Mouse (Mus musculus) spleen, postnatal 0 days (tissue): ENCODE results near the gene Gm3336. TPM values are rescaled to one million over a fixed set of nuclear protein-coding genes. Genes with fewer than 3 reads are reported as not detected.

Experiments used
- polyA plus RNA-seq: library from polyadenylated mRNA; unstranded; fragments of >200 nt; fragmentation: Nextera tagmentation; extraction: Ambion mirVana; gene quantifications from 2 replicates; pipeline ENCODE4 v1.2.1, GENCODE M21; 2015

Gene Gm3336
- 0.16 TPM in 1 of 2 replicates, not detected in the other for polyA plus RNA-seq

DNA sequence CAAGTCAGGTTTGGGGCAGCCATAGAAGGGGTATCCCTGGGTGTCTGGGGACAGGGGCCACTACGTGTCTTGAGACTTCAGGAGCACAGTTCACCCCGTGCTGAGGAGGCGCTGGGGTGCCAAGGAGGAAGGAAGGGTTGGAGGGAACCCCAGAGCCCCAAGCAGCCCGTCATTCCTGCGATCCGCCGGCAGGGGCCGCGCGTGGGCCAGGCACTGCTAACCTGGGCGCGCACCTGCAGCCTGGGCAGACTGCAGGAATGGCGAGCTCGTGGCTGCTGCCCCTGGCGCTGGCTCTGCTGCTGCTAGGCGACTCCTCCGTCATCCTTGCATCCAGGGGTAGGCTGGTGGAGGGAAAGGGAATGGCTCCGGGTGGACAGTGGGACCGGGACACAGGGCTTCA, at the start of gene Gm3336:
TSS of gene Gm3336 (plus strand) at position 247 of the 400 bp plus-strand sequence.

DNA sequence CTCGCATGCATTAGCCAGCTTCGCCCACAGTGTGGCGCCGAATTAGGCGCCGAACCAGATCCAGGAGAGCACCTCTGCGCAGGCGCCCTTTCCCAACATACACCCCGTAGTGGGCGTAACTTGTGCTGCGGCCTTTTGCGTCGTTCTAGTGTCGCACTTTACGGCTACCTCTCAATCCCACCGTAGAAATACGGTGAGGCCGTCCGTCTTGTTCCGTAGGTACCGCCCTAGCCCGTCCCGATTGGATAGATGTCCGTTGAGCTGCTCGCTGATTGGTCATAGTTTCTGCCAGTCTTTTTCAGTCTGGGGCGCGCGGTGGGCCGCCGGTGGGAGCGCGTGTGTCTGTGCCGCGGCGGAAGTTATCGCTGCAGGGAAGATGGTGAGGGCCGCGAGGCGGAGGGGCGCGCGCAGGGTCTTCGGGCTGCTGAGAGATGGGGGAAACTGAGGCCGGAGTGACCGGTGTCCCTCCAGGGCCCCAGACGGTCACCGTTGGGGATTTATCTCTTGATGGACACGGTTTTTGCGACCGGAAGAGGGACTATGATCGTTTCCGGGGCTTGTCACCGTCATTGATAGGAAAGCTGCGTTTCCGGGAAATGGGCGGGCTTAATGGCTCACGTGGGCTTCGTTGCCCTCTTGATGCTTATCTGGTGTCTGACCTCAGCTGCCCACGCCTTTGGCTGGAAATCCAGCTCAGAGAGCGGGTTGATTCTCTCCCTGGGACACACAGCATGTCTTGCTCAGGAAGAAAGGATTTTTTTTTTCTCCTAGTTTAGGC, 45.1 kb upstream of the Gm3336 start, which contains the start of gene Lsm4:
TSS of gene Lsm4 (plus strand) at position 170 of the 778 bp plus-strand sequence.

DNA sequence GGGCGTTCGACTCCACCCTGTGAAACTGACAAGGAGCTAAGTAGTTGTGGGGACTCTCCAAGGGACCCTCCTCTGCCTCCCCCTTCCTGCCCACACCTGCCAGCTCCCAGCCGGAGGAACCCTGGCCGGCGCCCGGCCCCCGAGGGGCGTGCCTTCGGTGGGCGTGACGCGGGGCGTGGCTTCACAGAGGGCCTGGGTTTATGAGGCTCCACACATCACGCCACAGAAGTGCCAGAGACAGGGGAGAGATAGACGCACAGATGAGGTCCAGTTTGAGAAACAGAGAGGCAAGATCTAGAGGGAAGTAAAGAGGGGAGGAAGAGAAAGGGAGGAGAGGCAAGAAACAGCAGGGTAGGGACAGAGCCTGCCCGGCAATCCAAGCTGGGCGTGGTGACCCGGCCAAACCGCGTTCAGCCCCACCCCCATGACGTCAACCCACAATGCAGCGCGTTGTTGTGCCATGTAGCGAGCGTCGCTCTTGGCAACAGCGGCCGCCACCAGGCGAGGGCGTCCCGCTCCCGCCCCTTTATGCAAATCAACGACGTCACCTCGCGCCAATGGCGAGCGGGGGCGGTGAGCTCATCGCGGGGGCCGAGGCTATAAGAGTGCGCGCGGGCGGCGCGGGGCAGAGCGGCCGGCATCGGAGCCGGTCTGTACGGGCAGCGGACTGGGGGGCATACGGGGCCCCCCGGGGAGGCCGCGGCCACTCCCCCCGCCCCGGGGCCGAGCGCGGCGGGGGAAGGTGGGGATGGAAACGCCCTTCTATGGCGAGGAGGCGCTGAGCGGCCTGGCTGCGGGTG, 19.8 kb upstream of the Gm3336 start, which contains the start of gene Jund:
TSS of gene Jund (plus strand) at position 640 of the 800 bp plus-strand sequence.

DNA sequence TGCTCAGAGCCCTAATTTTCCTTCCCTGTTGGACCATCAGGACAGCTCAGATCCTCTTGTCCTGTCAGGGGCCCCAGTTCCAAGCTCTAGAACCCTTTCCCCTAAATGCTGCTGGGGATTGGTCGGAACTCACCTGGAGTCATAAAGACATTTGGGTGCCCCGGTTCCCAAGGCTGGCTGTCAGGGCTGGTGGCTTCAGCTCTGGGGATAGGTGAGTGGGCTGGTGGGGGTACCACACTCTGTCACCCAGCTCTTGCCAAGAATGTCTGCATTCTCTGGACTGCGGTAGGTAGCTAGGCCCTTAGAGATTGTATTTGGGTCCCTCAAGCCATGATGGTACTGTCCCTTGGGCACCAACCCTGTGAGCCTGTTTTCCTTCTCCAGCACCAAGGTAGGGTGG, 15.1 kb upstream of the Gm3336 start, which contains the start of gene Iqcn:
TSS of gene Iqcn (plus strand) at position 171 of the 400 bp plus-strand sequence.

DNA sequence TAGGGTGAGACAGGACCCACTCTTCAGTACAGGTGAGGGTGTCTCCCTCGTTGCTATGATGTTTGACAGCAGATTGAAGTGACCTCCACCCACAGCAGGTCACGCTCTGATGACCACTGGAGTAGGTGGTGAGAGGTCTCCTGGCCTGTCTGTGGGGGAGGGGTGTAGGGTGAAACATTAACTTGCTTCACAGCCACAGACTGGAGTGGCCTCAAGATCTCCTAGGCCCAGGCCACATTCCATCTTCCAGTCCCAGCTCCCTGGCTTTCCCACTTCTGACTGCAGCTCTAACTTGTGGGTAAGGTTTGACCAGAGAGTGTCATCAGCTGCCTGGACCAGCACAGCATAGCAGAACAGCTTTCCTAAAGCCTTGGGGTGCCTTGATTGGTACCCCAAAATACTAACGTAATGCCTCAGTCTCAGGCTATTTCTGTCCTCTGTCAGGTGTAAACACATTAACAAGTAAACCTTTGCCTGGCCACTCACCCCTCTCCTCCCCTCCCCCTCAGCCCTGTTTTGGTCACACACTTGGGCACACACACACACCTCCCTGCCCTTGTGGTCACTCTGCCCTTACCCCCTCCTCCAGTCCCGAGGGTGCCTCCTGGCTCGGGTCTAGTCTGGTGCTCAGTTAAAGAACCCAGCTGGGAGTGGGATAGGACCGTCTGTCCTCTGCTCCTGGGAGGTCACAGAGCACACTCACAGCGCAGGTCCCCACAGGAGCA, 5.3 kb downstream of the Gm3336 start, which contains the start of gene Pde4c:
TSS of gene Pde4c (plus strand) at position 235 of the 725 bp plus-strand sequence.

DNA sequence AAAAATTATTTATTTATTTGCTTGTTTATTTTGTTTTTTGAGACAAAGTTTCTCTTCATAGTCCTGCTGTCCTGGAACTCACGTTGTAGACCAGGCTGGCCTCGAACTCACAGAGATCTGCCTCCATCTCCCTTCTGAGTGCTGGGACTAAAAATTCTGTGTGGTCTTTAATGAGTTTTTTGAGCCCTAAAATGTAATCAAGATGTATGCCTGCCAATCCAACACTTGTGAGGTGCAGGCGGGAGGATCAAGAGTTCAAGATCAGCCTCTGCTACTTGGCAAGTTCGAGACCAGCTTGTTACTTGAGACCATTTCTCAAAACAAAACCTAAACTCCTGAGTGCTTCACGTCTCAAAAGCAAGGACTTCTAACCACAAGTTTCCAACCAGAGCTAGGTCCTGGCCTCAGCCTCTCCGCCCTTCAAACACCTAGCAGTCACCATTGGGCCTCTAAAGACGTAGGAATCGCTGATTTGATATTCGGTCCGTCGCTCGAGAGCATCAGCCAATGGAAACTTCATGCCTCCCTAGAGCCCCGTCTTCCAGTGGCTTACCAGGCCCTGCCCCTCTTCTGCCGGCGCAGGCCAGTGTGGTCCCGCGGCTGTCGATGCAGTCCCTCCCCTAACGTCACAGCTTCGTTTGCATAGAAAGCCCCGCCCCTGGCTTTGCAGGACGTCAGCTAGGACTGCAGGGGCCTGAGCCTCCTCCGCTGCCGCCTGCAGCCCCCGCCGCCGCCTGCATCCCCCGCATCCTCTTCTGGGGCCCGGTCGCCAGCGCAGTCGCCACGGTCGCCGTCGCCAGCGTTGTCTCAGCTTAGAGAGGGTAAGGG, 35.9 kb downstream of the Gm3336 start, which contains the start of gene Rab3a:
TSS of gene Rab3a (plus strand) at position 637 of the 828 bp plus-strand sequence.

DNA sequence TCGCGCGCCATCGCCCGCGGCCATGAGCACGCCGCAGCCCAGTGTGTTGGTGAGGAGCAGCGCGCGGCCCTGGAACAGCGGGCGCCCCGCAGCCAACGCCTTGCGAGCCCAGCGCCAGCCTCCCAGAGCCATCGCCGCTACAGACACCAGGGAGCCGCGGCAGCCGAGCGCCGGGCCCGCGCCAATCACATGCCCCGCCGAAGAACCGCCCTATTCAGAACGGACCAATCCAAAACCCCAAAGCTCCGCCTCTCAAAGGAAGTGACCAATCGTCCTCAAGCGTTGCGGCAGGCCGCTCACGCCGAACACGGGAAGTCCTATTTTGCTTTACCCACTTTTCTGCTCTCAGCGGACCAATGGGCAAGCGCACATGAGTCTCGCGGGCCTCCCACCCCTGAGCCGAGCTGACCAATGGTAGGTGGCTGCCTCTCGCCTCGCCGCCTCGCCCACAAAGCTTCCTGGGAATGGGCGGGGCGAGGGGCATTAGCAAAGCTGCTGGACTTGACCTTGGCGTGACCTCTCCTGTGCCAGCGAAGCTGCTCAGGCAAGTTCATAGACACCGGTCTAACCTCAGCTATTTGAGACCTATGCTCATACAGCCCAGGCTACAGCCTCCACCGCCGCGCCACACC, 42.5 kb downstream of the Gm3336 start, which contains the start of gene Mpv17l2:
TSS of gene Mpv17l2 (minus strand) at position 172 of the 632 bp plus-strand sequence.

Other genes starting within 250 kb of the Gm3336 start
- 6.0 and 7.3 TPM in 2 replicates for gene Klhl26, start 241.6 kb upstream of the Gm3336 start, polyA plus RNA-seq
- gene Tmem59l, start 231.2 kb upstream of the Gm3336 start, polyA plus RNA-seq, result not detected in 2 replicates
- gene Crlf1, start 225.4 kb upstream of the Gm3336 start, polyA plus RNA-seq, result 2.3 and 2.4 TPM in 2 replicates
- 90.9 and 97.6 TPM in 2 replicates for gene Rex1bd, start 211.8 kb upstream of the Gm3336 start, polyA plus RNA-seq
- 940 and 995 TPM in 2 replicates for gene Uba52, start 207.7 kb upstream of the Gm3336 start, polyA plus RNA-seq
- gene Fkbp8, start 190.8 kb upstream of the Gm3336 start, polyA plus RNA-seq, result 177 and 190 TPM in 2 replicates
- gene Kxd1, start 190.6 kb upstream of the Gm3336 start, polyA plus RNA-seq, result 46.7 and 49.2 TPM in 2 replicates
- gene Ell, start 179.1 kb upstream of the Gm3336 start, polyA plus RNA-seq, result 9.3 and 10.1 TPM in 2 replicates
- gene Isyna1, start 124.2 kb upstream of the Gm3336 start, polyA plus RNA-seq, result 50.4 and 57.8 TPM in 2 replicates
- 80.1 and 80.6 TPM in 2 replicates for gene Ssbp4, start 109.7 kb upstream of the Gm3336 start, polyA plus RNA-seq
- 10.7 and 14.6 TPM in 2 replicates for gene Lrrc25, start 102.4 kb upstream of the Gm3336 start, polyA plus RNA-seq
- 0.79 and 0.93 TPM in 2 replicates for gene Gdf15, start 86.1 kb upstream of the Gm3336 start, polyA plus RNA-seq
- gene Pgpep1, start 58.2 kb upstream of the Gm3336 start, polyA plus RNA-seq, result 13.5 and 15.4 TPM in 2 replicates
- 209 and 217 TPM in 2 replicates for gene Lsm4, start 45.3 kb upstream of the Gm3336 start, polyA plus RNA-seq
- gene Jund, start 19.6 kb upstream of the Gm3336 start, polyA plus RNA-seq, result 33.3 and 37.5 TPM in 2 replicates
- not detected in 2 replicates for gene Iqcn, start 15.1 kb upstream of the Gm3336 start, polyA plus RNA-seq
- 0.16 and 0.24 TPM in 2 replicates for gene Pde4c, start 5.2 kb downstream of the Gm3336 start, polyA plus RNA-seq
- gene Rab3a, start 36.1 kb downstream of the Gm3336 start, polyA plus RNA-seq, result 4.8 and 5.3 TPM in 2 replicates
- gene Mpv17l2, start 42.4 kb downstream of the Gm3336 start, polyA plus RNA-seq, result 53.7 and 56.1 TPM in 2 replicates
- gene Pik3r2, start 58.2 kb downstream of the Gm3336 start, polyA plus RNA-seq, result 22.8 and 27.4 TPM in 2 replicates
- gene Mast3, start 86.5 kb downstream of the Gm3336 start, polyA plus RNA-seq, result 12.4 and 14.1 TPM in 2 replicates
- 0.60 and 0.93 TPM in 2 replicates for gene Il12rb1, start 89.9 kb downstream of the Gm3336 start, polyA plus RNA-seq
- gene Arrdc2, start 121.2 kb downstream of the Gm3336 start, polyA plus RNA-seq, result 13.1 and 15.0 TPM in 2 replicates
- 0.36 and 0.52 TPM in 2 replicates for gene Kcnn1, start 144.7 kb downstream of the Gm3336 start, polyA plus RNA-seq
- gene Ccdc124, start 155.4 kb downstream of the Gm3336 start, polyA plus RNA-seq, result 54.8 and 56.6 TPM in 2 replicates
- gene Slc5a5, start 174.2 kb downstream of the Gm3336 start, polyA plus RNA-seq, result 0.05 and 0.07 TPM in 2 replicates
- 4,461 and 4,565 TPM in 2 replicates for gene Rpl18a, start 178.9 kb downstream of the Gm3336 start, polyA plus RNA-seq
- 18.8 and 21.9 TPM in 2 replicates for gene Map1s, start 187.4 kb downstream of the Gm3336 start, polyA plus RNA-seq